Mouse (Mus musculus) testis, adult 2 months (tissue): ENCODE measurements at regions not wholly inside any gene's neighbourhood (a gene's known extent, or its start where the extent isn't known, plus 50 kb on each side); places are given as distances from the start of the nearest gene placed in this dataset.

Source experiments
- CTCF ChIP-seq: fragments of 200-500 bp; IDR thresholded peaks from 2 replicates; pipeline ENCODE4 v1.5.1; 2012; ENCODE audit warnings: low read depth, mild to moderate bottlenecking, inconsistent platforms, low read length, moderate library complexity; ENCODE audit not compliant: control insufficient read depth, insufficient read depth, insufficient replicate concordance
- POLR2A ChIP-seq: fragments of 200-500 bp; IDR thresholded peaks from 2 replicates; pipeline ENCODE4 v1.6.1; 2012; ENCODE audit warnings: low read depth, mild to moderate bottlenecking, inconsistent platforms, low read length, moderate library complexity; ENCODE audit not compliant: control insufficient read depth

- TF ChIP-seq CTCF (no peak), POLR2A (no peak)
These were observed 1372.1 kb upstream of the 1700008P02Rik start for GRCm38 (mm10) chr3:7992322-7992721.
